ENCODE assay signal across 8 mouse cellular contexts in the genomic region with DNA sequence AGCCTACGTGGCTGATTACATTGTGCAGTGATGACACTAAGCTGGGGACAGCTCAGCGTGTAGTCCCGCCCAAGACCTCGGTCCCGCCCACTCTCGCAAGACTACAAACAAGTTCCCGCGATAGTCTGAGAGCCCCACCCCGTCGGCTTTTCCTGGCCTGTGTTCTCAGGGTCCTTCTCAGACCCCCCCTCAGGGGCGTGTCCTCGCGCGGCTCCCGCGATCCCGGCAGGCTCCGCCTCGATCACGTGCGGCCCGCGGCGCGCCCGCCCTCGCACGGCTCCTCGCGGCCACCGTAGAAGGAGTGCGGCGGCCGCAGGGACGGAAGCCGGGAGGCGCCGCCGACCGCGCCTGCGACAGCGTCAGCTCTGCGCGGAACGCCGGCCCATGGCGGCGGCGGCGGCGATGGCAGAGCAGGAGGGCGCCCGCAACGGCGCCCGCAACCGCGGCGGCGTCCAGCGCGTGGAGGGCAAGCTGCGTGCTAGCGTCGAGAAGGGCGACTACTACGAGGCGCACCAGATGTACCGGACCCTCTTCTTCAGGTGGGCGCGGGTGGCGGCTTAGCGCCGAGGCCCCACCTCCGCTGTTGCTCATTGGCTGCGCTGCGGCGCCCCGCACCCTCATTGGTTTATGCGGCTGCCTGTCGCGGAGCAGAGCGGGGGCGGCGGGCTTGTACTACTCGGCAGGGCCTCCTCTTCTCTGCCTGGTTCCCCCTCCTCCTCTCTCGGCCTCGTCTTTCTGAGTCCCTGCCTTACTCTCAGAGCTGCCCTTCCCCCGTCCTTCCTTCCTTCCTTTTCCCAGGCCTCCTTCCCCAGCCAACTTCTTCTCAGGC. TPM values are rescaled to one million over a fixed set of nuclear protein-coding genes. Genes with fewer than 3 reads are reported as not detected.
A peak's percentile ranks its signal among the peaks of the same experiment; 100 is the strongest.
DNase-seq lines count a peak whose midpoint lies in the region; ATAC-seq lines count a peak whose summit lies in the region.

A gene (plus strand): TSS at position 244 of the 829 bp plus-strand sequence.

- ATAC-seq in inflammation-experienced regulatory T-cells, adult 6 months, result peak; percentile 86
- ATAC-seq in megakaryocyte-erythroid progenitor cell, adult 5-6 weeks (replicated peaks; ENCODE audit: low FRiP score, low TSS enrichment, poor library complexity, severe bottlenecking), result peak; percentile 76

- peak; percentile 100 for DNase-seq in adrenal gland, adult (ENCODE audit: inconsistent age in 2 of 2, low spot score in 1 of 2)
- DNase-seq in embryo, embryonic 10.5 days (ENCODE audit: low spot score), result peak; percentile 100
- DNase-seq in gastrocnemius, postnatal 14 days, result peak; percentile 100
- peak; percentile 99 to 100 for DNase-seq in left cerebral cortex, postnatal 10 days (ENCODE audit: extremely low spot score in 1 of 2, low spot score in 2 of 2)
- DNase-seq in right cerebral cortex, postnatal 25 days, result peak; percentile 98
- peak; percentile 99 to 100 for DNase-seq in urinary bladder, postnatal 4 days (ENCODE audit: low spot score in 2 of 2)

- intact Hi-C loops in gastrocnemius, postnatal 14 days (cut with DNase I; ENCODE audit: low total_unique reads), result no loop called here
- intact Hi-C loops in left cerebral cortex, postnatal 10 days (cut with DNase I), result no loop called here

RNA-seq across cellular contexts. Expression of the gene that starts here (rescaled TPM):
- total RNA-seq in gastrocnemius, postnatal 14 days (2021), result 10 to 100 TPM; 36.2 to 39.8 TPM
- 10 to 100 TPM; 12.0 to 25.4 (median 16.7) TPM for polyA plus RNA-seq in inflammation-experienced regulatory T-cells, adult 6 months (2017; shearing (Covaris generic))
- total RNA-seq in left cerebral cortex, postnatal 10 days (2021), result 10 to 100 TPM; 55.9 to 56.2 TPM
- 57.7 and 80.8 TPM in 2 replicates for total RNA-seq in megakaryocyte-erythroid progenitor cell, adult 5-6 weeks (2014; fragmentation: Nextera tagmentation)
- 19.5 and 38.6 TPM in 2 replicates for total RNA-seq in megakaryocyte-erythroid progenitor cell, adult 5-6 weeks (2017)

Comparison
In these comparisons a context has a peak if more than half of its experiments do, and no peak if none do; other contexts are left out.
1. Peak in every context shown above with its lines: DNase-seq and ATAC-seq.